Mouse (Mus musculus): ENCODE results near the gene Zfp655.

GRCm38 (mm10) chr5:145213505-145213904 is 18.0 kb upstream of the Zfp655 start:
- no peak for TF ChIP-seq CTCF (IDR thresholded peaks at IDR 0.05; ENCODE audit: extremely low read depth, insufficient read length, insufficient replicate concordance, low read depth, low read length)
- TF ChIP-seq POLR2A (IDR thresholded peaks at IDR 0.05; ENCODE audit: low read depth, low read length), result no peak

Data from small intestine, adult 2 months (tissue).